Mouse (Mus musculus): ENCODE results near the gene Mpig6b. TPM values are rescaled to one million over a fixed set of nuclear protein-coding genes. Genes with fewer than 3 reads are reported as not detected.
A peak's percentile ranks its signal among the peaks of the same experiment; 100 is the strongest.

The Mpig6b gene
- not detected for total RNA-seq (2021)

DNA sequence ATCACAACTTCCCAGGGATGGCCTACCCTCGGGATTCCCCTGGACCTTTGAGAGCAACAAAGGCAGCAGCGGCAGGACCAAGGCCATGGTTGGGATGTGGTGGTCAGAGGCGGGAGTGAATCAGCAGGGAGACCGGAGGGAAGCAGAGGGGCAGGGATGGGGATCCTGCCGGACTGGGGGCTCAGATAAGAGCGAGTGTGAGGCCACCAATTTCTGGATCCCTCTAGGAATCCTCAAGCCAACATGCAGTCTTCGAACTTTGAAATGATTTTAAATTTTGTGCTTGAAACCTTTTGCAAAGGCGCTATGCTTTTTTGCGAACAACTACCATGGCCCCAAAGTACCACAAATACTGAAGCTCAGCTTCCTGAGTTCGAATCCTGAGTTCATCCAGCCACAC lies at the start of gene Mpig6b:
TSS of gene Mpig6b (minus strand) at position 101 of the 400 bp plus-strand sequence.
- DNase-seq (ENCODE audit: low spot score in 2 of 2): no peak
- intact Hi-C loops (cut with DNase I): no loop called here

DNA sequence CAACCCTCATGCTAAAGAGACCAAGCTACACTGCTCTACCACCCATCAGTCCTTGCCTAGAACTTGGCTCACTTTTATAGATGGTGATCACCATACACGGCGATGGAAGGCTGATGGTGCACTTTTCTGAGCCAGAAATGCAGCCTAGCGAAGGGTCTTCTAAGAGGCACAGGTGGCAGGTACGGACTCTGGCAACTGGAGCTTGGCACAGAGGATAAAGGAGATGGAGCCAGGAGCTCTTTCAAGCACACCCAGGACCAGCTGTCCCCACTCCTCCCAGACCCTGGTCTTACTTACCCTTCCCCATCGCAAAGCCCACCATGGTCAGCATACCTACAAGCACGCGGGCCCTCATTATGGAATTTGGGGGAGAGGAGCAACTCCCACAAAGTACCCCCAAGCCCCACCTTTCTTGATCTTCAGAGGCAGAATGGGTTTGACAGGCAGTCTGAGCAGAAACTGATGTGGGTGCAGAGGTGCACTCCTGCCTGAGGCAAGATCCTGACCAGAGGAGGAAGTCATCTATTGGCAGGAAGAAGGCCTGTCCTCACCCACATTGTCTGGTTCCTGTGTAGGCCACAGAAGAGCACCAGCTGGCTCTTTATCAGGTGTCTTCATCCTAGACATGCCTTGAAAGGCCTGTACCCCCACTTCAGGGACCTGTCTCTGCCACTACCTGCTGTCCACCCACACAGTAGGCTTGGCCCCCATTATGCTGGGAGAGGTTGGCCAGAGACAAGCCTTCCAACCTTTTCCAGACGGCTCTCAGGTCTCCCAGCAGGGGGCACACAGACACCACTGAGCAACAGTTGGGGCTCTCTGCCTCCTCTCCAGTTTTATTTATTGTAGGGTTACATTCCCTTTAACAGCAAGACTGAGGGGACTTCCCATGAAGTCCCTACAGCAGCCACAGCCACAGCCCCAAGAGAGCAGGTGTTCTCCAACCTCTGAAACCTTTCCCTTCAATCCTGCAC lies 49.3 kb upstream of the Mpig6b start, which contains the start of gene Ly6g5b:
TSS of gene Ly6g5b (minus strand) at position 383 of the 974 bp plus-strand sequence.
- intact Hi-C loops (cut with DNase I): no loop called here

DNA sequence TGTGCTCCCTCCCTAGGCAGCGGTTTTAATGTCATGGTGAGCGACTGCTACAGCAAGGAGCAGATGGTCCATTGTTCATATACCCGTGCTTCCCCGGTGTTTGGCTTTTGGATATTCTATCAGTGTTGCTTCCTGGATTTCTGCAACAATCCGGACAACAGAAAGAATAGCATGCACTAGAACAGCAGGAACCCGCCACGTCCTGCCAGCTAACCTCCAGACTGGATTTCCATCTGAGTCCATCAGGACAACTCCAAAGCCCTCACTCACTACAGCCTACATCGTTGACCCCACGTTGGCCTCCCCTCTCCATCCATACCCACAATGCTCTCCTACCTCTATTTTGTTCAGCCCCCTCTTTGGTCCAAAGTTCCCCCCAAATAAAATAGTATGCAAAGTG lies 45.8 kb upstream of the Mpig6b start:
- intact Hi-C loops (cut with DNase I): no loop called here
- DNase-seq (ENCODE audit: low spot score in 2 of 2): no peak

More for the DNA sequence above, 49.3 kb upstream of the Mpig6b start, which contains the start of gene Ly6g5b:
- DNase-seq (ENCODE audit: low spot score in 2 of 2): no peak

DNA sequence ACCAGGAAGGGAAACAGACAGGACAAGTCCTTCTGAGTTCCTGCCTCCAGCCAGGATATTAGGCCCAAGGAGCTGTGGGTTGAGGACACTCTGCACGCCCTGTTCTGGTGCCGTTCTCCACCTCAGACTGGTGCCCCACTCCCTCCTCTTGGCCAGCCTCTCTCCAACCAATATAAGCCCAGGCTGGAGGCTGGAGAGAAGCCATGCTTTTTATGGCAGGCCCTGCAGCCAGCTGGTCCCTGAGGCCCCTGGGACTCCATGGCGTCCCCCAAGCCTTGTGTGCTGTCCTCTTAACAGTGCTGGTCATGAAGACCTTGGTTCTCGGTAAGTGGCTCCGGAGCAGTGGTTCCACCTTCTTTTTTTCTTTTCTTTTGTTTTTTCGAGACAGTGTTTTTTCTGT lies 42.1 kb upstream of the Mpig6b start, which contains the start of gene Ly6g5c:
TSS of gene Ly6g5c (plus strand) at position 183 of the 400 bp plus-strand sequence.
- DNase-seq (ENCODE audit: low spot score in 2 of 2): no peak
- intact Hi-C loops (cut with DNase I): no loop called here

DNA sequence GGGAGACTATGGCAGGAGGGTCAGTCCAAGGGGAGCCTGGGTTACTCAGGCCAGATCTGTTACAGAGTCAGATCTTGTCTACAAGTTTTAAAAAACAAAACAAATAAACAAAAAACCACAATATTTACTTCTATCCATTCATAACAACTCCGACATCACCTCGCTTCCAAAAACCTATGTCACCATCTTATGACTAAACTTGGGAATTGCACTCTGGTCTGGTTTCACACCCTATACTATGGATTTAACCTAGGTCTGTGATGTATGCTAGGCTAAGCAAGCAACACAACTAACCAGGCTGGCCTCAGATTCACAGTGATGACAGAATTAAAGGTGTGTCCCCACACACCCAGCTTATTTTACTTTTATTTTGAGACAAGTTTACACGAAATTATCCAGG lies 40.5 kb upstream of the Mpig6b start:
- intact Hi-C loops (cut with DNase I): loop anchor here (1.0 kb wide), 1 partner anchor 85 kb away; no protein-coding TSS in a partner anchor

DNA sequence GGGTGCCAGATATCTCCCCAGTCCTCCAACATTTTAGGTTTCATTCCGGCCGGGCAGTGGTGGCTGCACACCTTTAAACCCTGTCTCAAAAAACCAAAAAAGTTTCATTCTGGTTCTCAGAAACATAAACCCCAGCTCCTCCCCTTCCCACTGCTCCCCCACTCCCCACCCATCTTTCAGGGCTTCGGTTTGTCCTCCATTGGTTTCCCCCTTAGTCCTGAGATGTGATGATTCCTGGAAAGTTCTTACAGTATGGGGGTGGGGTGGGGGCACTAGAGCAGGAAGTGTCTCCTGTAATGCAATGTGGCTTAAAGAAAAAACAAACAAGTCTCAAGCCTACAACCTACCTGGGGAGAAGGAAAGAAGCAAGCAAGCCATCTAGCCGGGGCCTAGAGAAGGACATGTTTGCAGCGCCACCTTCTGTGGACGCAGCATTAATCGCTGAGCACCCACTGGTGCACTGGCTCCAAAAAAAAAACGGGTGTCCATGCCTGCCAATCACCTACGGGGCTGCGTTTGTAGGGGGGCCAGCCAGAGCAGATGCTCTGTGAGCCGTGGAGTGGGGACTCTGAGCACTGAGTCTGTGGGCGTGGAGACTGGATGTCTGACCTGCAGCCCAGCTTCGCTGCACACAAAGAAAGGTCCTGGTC lies 39.9 kb upstream of the Mpig6b start:
- intact Hi-C loops (cut with DNase I): loop anchor here (1.0 kb wide), 1 partner anchor 85 kb away; no protein-coding TSS in a partner anchor
- no peak for DNase-seq (ENCODE audit: low spot score in 2 of 2)

More for the DNA sequence above, 40.5 kb upstream of the Mpig6b start:
- no peak for DNase-seq (ENCODE audit: low spot score in 2 of 2)

DNA sequence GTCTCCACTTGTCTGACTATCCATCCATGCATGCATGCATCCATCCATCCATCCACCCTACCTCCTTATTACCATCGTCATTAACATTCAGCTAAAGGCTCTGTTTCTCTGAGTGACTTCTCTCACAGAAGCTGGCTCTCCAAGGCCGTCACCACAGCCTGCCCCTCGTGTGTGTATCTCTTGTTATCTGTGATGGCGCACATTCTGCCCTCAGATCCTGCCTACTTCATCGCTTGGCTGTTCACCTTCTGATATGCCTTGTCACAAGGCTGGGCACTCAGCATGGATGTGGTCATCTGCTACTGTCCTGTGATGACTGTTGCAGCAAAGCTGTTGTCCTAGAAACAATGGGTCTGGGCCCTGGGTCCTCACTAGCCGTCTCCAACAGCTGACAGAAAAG lies 38.8 kb upstream of the Mpig6b start:
- intact Hi-C loops (cut with DNase I): no loop called here

DNA sequence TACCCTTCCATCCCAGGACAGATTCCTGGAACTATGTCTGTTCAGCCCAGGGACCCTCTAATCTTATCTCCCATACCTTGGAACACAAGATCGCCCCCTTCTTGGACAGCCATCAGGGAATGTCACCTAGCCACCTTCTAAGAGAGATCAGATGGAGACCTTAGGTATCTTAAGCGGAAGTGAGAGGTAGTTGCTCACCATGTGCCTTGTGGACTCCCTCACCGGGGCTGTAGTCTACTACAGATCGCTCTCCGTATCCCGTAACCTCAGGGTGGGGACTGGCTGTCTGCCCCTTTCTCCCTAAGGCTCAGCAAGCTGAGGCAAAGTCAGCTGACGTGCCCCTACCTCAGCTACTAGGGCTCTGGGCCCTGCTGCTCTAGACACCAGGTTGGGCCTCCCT lies 38.1 kb upstream of the Mpig6b start:
- no peak for DNase-seq (ENCODE audit: low spot score in 2 of 2)
- intact Hi-C loops (cut with DNase I): no loop called here

More for the DNA sequence above, 38.8 kb upstream of the Mpig6b start:
- no peak for DNase-seq (ENCODE audit: low spot score in 2 of 2)

DNA sequence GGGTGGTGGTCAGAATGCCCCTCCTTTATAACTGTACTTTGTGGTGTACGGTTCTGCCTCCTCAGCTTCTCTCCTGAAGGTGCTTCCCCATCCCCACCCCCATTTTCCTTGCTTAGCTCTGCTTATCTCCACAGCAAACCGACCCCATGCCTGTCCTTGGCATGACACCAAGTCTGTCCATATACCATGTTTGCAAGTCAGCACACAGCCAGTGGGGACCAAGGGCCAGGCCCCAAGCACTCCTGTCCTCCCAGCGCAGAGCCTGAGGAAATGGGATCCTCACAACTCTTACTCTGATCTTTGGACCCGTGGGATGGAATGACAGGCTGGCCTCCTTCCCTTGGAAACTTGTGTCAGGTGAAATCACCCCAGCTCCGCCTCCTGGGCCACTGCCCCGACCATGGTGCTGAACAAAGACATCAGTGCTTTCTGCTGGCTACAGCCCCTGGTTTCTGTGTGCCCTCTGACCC lies 37.3 kb upstream of the Mpig6b start:
- intact Hi-C loops (cut with DNase I): no loop called here
- DNase-seq (ENCODE audit: low spot score in 2 of 2): no peak

DNA sequence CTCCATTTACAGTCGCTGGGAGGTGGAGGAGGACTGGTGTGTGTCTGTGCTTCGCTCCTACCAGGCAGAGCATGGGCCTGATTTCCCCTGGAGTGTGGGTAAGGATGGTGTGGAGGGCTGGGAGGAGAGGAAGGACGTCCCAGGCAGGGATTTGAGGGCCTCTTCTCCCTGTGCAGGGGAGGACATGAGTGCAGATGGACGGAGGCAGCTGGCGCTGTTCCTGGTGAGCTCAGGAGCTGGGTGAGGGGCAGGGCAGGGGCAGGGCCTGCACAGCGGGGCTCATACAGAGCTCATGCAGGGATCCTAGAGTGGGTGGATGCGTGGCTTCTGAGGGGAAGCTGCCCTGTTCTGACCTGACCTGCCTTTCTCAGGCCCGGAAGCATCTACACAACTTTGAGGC lies 36.3 kb upstream of the Mpig6b start:
- intact Hi-C loops (cut with DNase I): no loop called here
- DNase-seq (ENCODE audit: low spot score in 2 of 2): no peak

DNA sequence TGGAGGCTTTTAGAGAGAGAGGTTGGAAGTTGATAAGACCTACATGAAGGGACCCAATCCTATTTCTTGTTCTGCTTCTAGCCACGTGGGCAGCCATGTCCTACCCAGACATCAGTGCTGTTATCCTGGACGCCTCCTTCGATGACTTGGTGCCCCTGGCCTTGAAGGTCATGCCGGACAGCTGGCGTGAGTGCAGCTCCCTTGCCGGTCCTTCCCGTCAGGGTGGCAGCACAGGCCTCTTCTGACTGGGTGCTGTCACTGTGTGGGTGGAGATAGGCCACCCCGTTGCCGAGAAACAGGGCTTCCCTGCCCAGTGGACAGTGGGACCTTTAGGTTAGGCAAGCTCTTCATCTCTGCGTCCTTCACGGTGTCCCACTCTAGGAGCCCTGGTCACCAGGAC lies 35.2 kb upstream of the Mpig6b start:
- intact Hi-C loops (cut with DNase I): no loop called here
- no peak for DNase-seq (ENCODE audit: low spot score in 2 of 2)

DNA sequence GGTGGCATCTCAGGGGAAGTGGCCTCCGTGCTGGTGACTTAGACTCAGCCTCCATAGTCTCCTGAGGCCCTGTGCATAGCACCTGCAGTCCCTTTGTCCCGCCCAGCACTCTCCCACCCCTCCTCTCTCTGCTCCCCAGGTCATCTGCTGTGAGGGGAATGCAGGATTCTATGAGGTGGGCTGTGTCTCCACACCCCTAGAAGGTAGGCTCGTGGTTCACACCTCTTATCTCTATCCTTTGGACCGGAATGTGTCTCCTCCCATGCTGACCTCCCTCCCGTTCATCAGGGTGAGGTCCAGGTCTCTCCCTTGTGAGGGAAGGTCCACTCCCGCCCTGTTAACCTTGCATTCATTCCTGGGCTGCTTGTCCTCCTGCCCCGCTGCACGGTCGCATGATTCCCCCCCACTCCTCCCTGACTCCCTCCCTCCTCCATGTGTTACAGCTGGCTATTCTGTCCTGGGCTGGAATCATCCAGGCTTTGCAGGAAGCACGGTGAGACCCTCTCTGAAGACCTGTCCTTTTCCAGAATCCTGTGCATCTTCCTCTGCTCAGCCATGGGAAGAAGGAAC lies 34.3 kb upstream of the Mpig6b start:
- DNase-seq (ENCODE audit: low spot score in 2 of 2): no peak
- intact Hi-C loops (cut with DNase I): no loop called here

DNA sequence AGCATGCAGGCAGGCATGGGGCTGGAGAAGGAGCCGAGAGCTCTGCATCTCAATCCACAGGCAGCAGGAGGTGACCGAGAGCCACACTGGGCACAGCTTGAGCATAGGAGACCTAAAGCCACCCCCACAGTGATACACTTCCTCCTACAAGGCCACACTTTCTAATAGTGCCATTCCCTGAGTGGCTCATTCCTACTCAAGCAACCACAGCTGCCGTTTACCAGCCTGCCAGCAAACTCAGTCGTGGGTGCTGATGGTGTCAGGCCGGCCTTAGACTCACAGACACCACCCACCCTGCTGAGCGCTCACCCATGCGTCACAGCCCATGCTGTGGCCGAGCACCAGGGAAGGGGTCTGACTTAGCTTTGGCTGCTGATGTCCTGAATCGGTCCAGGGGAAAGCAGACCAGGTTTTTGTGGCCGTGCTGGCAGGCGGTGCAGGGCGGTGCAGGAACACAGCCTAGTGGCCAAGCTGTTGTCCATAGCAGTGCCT lies 31.2 kb upstream of the Mpig6b start:
- intact Hi-C loops (cut with DNase I): no loop called here
- DNase-seq (ENCODE audit: low spot score in 2 of 2): peak; percentile 59 to 60

DNA sequence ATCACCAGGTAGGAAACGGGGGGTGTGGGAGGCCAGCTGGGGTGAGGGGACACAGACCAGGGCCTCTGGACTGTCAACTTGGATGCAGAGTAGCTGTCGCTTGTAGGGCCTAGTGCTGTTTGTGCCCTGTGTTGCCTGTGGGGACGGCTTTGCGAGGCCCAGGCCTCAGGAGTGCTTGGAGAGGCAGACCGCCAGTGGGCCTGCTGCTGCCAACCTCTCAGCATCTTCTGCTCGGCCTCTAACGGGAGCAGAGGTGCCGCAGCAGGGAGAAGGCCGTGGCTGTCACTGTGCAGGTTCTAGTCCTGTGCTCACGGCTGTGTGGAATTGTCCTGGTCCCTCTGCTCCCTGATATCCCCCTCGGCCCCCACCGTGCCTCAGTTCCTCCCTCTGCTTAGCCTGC lies 30.6 kb upstream of the Mpig6b start:
- intact Hi-C loops (cut with DNase I): no loop called here

DNA sequence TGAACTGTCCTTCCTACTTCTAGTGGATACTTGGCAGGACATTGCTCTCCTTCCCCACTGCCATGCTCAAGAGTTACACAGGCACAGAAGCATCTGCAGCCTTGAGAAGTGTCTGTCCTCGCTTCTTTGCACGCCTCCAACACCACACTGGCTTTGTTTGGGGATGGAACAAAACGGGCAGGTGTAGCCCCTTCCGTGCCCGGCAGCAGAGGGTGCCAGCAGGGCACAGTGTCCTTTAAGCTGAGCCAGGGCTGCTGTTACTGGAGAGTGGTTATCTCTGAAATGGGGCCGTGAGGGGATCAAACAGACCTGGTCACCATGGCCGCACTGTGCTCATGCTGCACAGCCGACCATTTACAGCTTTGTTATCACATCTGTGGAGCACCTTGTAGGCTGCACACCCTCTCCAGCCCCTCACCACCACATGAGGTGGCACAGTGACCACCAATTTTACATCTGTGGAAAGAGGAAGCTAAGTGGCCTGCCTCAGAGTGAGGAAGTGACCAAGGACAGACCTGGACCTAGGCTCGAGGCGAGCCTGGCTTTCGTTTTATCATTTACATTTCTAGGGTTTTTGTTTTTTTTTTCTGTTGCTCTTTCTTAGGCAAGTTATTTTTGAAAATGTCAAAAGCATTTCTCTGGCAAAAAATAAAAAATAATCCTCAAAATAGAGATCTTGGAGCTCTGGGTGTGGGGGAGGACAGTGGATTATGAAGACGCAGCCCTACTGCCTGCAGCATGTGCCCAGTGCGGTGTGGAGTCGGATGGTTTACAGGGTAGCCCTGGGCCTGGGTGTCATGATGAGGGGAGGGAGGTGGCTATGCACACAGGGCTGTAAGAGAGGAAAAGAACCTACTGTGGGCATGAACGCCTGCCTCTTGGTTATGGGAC lies 28.7 kb upstream of the Mpig6b start:
- intact Hi-C loops (cut with DNase I): no loop called here

More for the DNA sequence above, 30.6 kb upstream of the Mpig6b start:
- no peak for DNase-seq (ENCODE audit: low spot score in 2 of 2)

DNA sequence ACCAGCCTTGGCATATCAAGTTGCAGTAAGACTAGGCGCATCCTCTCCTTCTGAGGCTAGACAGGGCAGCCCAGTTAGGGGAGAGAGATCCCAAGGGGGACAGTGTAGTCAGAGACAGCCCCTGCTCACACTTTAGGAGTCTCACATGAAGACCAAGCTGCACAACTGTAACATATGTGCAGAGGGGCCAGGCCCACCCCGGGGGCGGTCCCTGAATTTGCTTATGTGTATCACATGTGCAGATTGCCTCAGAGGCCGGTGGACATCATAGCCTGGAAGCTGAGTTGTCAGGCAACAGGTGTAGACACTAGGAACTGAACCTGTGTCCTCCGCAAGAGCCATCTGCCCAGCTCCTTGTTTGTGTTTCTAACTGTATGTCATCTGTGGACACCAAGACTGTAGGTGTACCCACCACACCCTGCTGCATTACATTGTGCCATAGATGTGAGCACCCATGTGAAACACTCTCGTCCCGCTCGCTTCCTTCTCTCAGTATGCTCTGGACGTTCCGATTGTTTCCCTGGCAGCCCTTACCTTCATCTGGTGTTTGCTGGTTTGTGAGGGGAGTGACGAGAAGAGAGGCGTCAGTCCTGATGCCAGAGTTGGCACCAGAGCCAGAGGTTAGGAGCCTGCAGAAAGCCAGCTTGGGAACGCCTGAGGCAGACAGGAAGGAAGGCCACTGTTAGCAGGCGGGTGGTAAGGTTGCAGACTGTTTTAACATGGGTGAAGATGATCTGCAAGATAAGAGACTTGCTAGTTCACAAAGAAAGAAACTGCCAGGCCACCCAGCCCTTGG lies 26.6 kb upstream of the Mpig6b start:
- intact Hi-C loops (cut with DNase I): no loop called here

More for the DNA sequence above, 28.7 kb upstream of the Mpig6b start:
- no peak for DNase-seq (ENCODE audit: low spot score in 2 of 2)

DNA sequence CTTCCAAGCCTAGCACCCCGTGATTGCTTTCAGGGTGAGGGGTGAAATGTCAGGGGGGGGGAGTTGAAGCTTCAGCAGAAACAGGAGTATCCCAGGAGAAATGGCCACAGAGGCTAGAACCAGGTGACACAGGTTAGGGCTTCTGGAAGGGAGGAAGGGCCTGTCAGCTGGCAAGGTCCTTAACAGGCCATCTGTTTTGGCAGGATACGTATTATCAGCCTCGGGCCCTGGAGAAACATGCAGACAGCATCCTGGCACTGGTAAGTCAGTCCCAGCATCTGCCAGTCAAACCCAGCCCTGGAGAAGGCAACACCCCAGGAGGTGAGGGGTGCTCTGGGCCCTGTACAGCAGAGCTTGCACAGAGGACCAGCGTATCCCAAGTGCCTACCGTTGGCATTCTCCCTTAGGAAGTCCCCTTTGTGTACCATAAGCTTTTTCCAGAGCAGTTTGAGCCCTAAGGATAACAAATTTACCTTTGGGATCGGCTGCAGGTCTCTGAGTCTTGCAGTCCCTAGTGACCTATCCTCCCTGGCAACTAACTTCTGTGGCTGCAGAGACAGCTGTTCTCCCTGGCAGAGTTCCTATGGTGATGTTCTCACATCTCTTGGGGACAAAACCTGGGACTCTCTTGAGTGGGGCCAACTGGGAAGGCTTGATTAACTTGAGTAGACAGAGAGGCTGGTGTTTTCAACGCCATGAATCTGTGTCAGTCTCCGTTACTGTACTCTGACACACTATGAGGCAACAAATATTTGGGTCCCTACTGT lies 24.4 kb upstream of the Mpig6b start:
- intact Hi-C loops (cut with DNase I): no loop called here
- no peak for DNase-seq (ENCODE audit: low spot score in 2 of 2)

More for the DNA sequence above, 26.6 kb upstream of the Mpig6b start:
- no peak for DNase-seq (ENCODE audit: low spot score in 2 of 2)
